Mouse (Mus musculus) heart, adult 2 months (tissue): ENCODE results near the gene Ntng2.

ENCODE experiments used
- CTCF ChIP-seq: fragments of 200-600 bp; IDR thresholded peaks from 2 replicates; pipeline ENCODE4 v1.8.1; 2022; ENCODE audit warnings: antibody characterized with exemption, mild to moderate bottlenecking, moderate library complexity
- EP300 ChIP-seq: fragments of 200-500 bp; IDR thresholded peaks from 2 replicates; pipeline ENCODE4 v1.6.1; 2011; ENCODE audit warnings: low read depth, low read length, control low read depth; ENCODE audit not compliant: insufficient read depth
- POLR2A ChIP-seq: fragments of 200-500 bp; IDR thresholded peaks from 2 replicates; pipeline ENCODE4 v1.6.1; 2011; ENCODE audit warnings: mild to moderate bottlenecking, low read depth, low read length, control low read depth; ENCODE audit not compliant: insufficient read depth

DNA sequence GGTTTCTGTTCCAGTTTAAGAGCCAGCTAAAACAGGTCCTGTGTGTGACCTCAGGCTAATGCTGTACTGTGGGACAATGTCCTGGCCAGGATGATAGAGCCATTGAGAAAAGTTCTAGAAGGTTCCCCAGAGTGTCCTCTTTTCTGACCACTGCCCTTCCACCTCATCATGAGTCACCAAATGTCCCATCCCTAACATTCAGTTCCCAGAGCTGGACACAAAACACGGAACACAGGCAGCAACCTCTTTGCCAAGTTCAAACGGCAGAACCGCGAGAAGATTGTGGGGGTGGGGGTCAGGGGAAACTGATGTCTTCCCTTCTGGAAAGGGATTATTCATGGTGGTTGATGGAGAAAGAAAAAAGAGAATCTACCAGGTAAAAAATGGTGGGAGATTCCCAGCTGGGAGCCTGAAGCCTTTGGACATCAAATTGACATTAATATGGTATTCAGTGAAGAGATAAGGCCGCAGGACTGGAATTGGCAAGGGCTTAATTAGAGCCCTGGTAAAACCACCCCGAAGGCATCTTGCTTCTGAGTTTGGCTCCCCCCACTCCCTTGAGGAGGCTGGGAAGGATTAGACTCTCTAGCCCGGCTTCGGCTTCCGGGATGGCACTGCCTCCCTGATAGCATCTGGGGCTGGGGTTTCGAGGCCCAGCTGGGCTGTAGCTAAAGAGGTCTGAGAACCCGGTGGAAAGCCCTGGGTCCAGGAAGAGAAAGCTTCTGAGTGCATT, 51.4 kb downstream of the Ntng2 start:
- TF ChIP-seq CTCF (no peak), POLR2A (no peak), EP300 (no peak)
